Mouse (Mus musculus): ENCODE results near the gene Gm5089. TPM values are rescaled to one million over a fixed set of nuclear protein-coding genes. Genes with fewer than 3 reads are reported as not detected.

Gm5089 gene
- not detected in 2 replicates for polyA plus RNA-seq (2012; rRNA removed)

DNA sequence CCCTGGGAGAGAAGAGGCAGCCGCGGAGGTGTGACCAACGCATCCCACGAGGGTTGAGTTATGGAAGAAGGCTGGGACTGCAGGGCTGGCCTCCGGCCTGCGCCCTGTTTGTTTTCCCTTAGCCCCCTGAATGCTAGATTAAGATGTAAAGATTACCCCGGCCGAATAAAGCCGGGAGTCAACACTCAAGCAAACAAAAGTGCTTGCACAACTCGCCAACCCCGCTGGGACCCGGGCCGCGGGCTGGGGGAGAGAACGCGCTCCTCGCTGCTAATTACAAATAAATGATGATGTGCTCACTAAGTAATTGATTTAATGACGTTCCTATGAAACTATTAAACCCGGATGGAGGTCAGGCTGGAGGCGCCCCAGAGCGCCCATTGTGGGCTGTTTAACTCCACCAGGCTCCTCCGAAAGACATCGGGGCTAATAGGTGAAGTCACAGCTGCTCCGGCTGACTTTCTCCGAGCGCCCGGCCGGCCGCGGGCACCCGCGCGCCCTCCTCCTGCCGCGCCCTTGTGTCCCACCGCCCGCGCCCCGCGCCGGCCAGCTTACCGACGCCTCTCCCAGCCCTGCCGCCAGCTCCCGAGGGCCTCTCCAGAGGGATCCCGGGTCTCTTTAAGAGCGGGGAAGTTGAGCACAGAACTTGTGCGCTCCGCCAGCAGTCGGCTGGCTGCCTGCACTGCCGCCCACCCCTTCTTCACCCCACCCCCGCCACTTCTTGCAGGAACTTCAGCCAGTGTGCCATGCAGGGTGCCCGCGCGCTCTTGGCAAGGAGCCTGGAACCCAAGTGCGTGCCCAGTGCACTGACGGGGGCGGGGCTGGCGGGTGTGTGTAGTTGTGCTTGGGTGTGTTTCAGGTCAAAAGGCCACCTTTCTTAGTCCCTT lies at the start of gene Gm5089:
Gene Gm5089 (minus strand): TSS at position 620 of the 887 bp plus-strand sequence.

DNA sequence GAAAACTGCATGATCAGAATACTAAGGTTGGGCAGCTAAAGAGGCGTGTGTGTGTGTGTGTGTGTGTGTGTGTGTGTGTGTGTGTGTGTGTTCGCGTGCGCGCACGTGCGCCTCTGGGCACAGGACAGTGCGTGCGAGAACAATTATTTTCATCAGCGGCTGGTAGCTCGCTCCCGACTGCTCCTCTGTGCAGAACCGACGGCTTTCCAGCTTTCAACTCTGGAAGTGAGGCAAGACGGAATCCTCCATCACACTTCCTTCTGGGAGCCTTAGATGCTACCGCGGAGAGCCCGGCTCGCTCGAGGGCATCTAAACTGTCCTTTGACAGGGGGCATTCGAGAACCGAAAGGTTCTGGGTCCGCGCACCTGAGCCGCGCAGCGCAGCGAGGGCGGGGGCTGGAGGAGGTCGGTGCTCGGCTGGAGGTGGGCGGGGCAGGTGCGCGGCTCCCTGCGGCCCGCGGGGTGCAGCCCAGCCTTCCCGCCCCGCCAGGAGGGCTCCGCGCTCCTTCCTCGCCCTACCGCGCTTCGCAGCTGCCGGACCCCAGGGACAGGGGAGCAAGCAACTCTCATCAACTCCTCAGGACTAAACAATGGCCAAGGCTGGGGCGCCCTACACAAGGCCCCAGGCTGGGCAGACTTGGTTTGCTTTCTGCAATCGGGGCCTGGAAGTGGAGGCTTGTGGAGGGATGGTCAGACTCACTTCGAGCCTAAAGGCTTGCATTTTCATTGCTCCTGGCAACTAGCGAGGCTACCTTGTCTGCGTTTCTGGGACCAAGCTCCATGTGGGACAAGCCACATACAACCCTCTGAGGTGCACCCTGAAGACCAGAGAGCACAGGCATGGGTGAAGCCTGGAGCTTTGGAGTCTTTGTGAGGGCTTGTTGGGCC lies 39.8 kb upstream of the Gm5089 start, which contains the start of gene Gm10837:
Gene Gm10837 (plus strand): TSS at position 146 of the 888 bp plus-strand sequence.

DNA sequence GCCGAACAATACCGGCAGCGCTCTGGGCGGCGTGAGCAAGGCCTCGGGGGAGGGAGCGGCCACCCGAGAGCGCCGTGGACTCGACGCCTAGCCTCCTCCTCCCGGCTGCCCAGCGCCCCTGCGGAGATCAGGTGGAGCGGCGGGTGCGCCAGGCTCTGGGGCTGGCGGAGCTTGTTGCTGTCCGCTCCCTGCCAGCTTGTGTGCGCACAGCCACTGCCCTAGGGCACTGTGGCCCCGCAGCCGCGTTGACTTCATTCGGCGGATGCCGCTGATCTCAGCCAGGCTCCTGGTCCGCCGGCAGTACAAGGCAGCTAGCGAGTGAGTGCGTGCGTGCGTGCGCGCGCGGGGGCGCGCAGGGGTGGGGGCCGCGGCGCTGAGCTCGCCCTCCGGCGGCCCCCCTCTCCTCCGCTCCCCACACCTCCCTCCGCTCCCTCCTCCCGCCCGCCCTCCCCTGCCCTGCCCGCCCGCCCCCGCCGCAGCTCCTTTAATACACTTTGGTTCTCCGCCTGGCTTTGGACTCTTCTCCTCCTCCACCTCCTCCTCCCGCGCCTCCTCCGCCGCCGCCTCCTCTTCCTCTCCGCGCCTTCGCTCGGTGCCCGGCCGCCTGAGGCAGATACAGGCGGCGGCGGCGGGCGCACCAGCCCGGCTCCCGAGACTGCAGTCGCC lies 24.1 kb upstream of the Gm5089 start, which contains the start of gene Zic2:
Gene Zic2 (plus strand): TSS at position 545 of the 666 bp plus-strand sequence.

DNA sequence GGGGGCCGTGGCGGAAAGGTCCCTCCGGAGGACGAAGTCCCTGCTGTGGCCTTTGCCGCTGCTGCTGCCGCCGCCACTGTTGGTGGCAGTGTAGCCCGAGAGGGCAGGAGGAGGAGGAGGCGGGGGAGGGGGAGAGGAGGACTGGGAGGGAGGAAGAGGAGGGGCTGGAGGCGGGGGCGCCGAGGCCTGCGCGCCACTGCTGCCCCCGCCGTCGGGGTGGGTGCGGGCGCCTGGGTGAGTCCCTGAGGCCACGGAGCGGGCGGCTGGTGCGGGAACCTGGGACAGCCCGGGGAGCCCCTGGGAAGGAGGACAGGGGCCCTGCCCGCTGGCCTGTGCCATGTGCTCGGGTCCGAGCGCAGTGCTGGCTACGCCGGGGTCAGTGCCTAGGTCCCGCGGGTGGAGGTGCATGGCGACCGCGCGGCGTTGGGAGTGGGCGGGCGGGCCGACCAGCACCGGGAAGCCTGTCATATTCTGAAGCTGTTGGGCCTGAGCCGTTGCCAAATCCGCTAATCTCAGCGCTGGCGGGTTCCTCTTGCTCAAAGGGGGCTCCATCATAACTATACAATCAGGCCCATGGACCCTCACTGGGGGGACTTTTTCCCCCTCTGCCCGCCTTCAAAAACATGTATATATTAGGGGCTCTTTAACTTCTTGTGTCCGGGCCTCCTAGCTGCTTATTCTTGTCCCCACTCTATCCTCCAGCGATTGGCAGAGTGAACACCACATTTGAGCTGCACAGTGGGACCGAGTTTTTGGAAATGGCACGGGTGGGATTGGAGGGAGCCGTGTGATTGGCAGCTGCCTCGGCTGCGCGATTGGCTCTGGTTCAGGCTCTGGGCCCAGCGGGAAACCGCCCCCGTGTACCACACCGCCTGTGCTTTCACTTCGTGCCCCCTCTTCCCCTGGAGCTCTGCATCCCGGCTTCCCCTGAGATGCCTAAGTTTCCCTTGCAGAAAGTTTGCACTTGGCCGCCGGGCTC lies 14.1 kb upstream of the Gm5089 start, which contains the start of gene Zic5:
Gene Zic5 (minus strand): TSS at position 915 of the 979 bp plus-strand sequence.

Other genes with a start within 250 kb of the Gm5089 start
- 0.15 TPM in 1 of 2 replicates, not detected in the other for gene Zic5, start 14.6 kb upstream of the Gm5089 start, polyA plus RNA-seq (2012; rRNA removed)
- gene Zic2, start 24.3 kb upstream of the Gm5089 start, polyA plus RNA-seq (2012; rRNA removed): 0.05 and 0.19 TPM in 2 replicates
- gene Gm10837, start 39.5 kb upstream of the Gm5089 start, polyA plus RNA-seq (2012; rRNA removed): not detected in 2 replicates
- gene Pcca, start 83.2 kb upstream of the Gm5089 start, polyA plus RNA-seq (2012; rRNA removed): 11.8 and 11.9 TPM in 2 replicates

Measured in ovary, adult 2 months (tissue).